11 mouse cellular contexts compared by ENCODE assay signal in genomic region chr19:60615470-60616200, GRCm38 (mm10). TPM values are rescaled to one million over a fixed set of nuclear protein-coding genes. Genes with fewer than 3 reads are reported as not detected.
DNase-seq lines count a peak whose midpoint lies in the region; ATAC-seq and TF ChIP-seq lines count a peak whose summit lies in the region.
"Had no signal": no experiment of that assay in that cellular context is flagged by ENCODE, and none has a peak within 500 bp of the region (broad histone marks: within the 10 kb centered on the region; RNA-seq: fewer than 3 reads in every experiment).

No protein-coding gene starts in this region.

- H3K27me3 ChIP-seq in hindbrain, embryonic 15.5 days: no peaks in the 10 kb centered on the region
- H3K27me3 ChIP-seq in hindbrain, embryonic 11.5 days (ENCODE audit: control insufficient read depth, insufficient read depth, low read length): no peaks in the 10 kb centered on the region
- H3K27me3 ChIP-seq in intestine, embryonic 15.5 days (replicated peaks): no peaks in the 10 kb centered on the region
- H3K27me3 ChIP-seq in lung, postnatal 0 days (replicated peaks; ENCODE audit: insufficient read depth, low read length): no peaks in the 10 kb centered on the region
- H3K27me3 ChIP-seq: embryonic facial prominence, embryonic 13.5 days; stomach, embryonic 15.5 days had no signal

- TF ChIP-seq EP300 in lung, postnatal 0 days (IDR thresholded peaks at IDR 0.05): no peak

- H3K36me3 ChIP-seq in hindbrain, embryonic 15.5 days: no peaks in the 10 kb centered on the region
- no peaks in the 10 kb centered on the region for H3K36me3 ChIP-seq in hindbrain, embryonic 11.5 days (ENCODE audit: control insufficient read depth, insufficient read depth, low read length)
- no peaks in the 10 kb centered on the region for H3K36me3 ChIP-seq in intestine, embryonic 15.5 days
- no peaks in the 10 kb centered on the region for H3K36me3 ChIP-seq in lung, postnatal 0 days (ENCODE audit: insufficient read depth, low read length)
- H3K36me3 ChIP-seq: embryonic facial prominence, embryonic 13.5 days; stomach, embryonic 15.5 days had no signal

- H3K27ac ChIP-seq in hindbrain, embryonic 15.5 days (replicated peaks): no peak overlapping the region
- H3K27ac ChIP-seq in hindbrain, embryonic 11.5 days (ENCODE audit: low read depth, low read length): no peak overlapping the region
- H3K27ac ChIP-seq in intestine, embryonic 15.5 days: no peak overlapping the region
- H3K27ac ChIP-seq in lung, postnatal 0 days (ENCODE audit: low read length): no peak overlapping the region
- H3K27ac ChIP-seq: embryonic facial prominence, embryonic 13.5 days; stomach, embryonic 15.5 days had no signal

- no peak for TF ChIP-seq POLR2A in lung, adult 2 months (IDR thresholded peaks at IDR 0.05; ENCODE audit: borderline replicate concordance, extremely low read depth, low read depth, low read length)

- ATAC-seq in hindbrain, embryonic 15.5 days (ENCODE audit: low FRiP score, low read depth): peak; percentile 84
- ATAC-seq in hindbrain, embryonic 11.5 days (ENCODE audit: low FRiP score): no peak
- no peak for ATAC-seq in intestine, embryonic 15.5 days
- no peak for ATAC-seq in lung, postnatal 0 days

- H3K4me2 ChIP-seq in hindbrain, embryonic 15.5 days: no peak overlapping the region
- H3K4me2 ChIP-seq in hindbrain, embryonic 11.5 days (replicated peaks; ENCODE audit: low read depth, low read length): no peak overlapping the region
- H3K4me2 ChIP-seq in intestine, embryonic 15.5 days (replicated peaks): no peak overlapping the region
- no peak overlapping the region for H3K4me2 ChIP-seq in lung, postnatal 0 days (replicated peaks; ENCODE audit: low read depth, low read length)
- H3K4me2 ChIP-seq: embryonic facial prominence, embryonic 13.5 days; stomach, embryonic 15.5 days had no signal

- 58% methylated on average over 5 of the region's 5 CpGs for WGBS in hindbrain, embryonic 15.5 days
- WGBS in hindbrain, embryonic 11.5 days: 89% methylated on average over 5 of the region's 5 CpGs
- 76% methylated on average over 5 of the region's 5 CpGs for WGBS in intestine, embryonic 15.5 days
- 65% methylated on average over 5 of the region's 5 CpGs for WGBS in lung, adult 2 months
- 59% methylated on average over 5 of the region's 5 CpGs for WGBS in lung, postnatal 0 days

- no peak overlapping the region for H3K9ac ChIP-seq in hindbrain, embryonic 15.5 days
- no peak overlapping the region for H3K9ac ChIP-seq in hindbrain, embryonic 11.5 days (ENCODE audit: low read depth, low read length)
- H3K9ac ChIP-seq in intestine, embryonic 15.5 days: no peak overlapping the region
- no peak overlapping the region for H3K9ac ChIP-seq in lung, postnatal 0 days (replicated peaks; ENCODE audit: low read depth)
- H3K9ac ChIP-seq: embryonic facial prominence, embryonic 13.5 days; stomach, embryonic 15.5 days had no signal

- no peak for TF ChIP-seq CTCF in lung, adult 2 months (IDR thresholded peaks at IDR 0.05; ENCODE audit: insufficient read depth, low read length)
- TF ChIP-seq CTCF in lung, postnatal 0 days (IDR thresholded peaks at IDR 0.05): no peak

- no peaks in the 10 kb centered on the region for H3K9me3 ChIP-seq in hindbrain, embryonic 15.5 days
- H3K9me3 ChIP-seq in hindbrain, embryonic 11.5 days (ENCODE audit: control insufficient read depth, low read length): no peaks in the 10 kb centered on the region
- H3K9me3 ChIP-seq in intestine, embryonic 15.5 days: no peaks in the 10 kb centered on the region
- H3K9me3 ChIP-seq in lung, postnatal 0 days (ENCODE audit: low read length): no peaks in the 10 kb centered on the region
- H3K9me3 ChIP-seq: embryonic facial prominence, embryonic 13.5 days; stomach, embryonic 15.5 days had no signal

- H3K4me3 ChIP-seq in hindbrain, embryonic 15.5 days: no peak overlapping the region
- no peak overlapping the region for H3K4me3 ChIP-seq in hindbrain, embryonic 11.5 days (ENCODE audit: low read depth, low read length)
- H3K4me3 ChIP-seq in intestine, embryonic 15.5 days (replicated peaks): no peak overlapping the region
- H3K4me3 ChIP-seq in lung, adult 2 months (replicated peaks; ENCODE audit: extremely low read depth, low read depth, low read length): no peak overlapping the region
- H3K4me3 ChIP-seq in lung, postnatal 0 days (ENCODE audit: low read depth, low read length): no peak overlapping the region
- H3K4me3 ChIP-seq: embryonic facial prominence, embryonic 13.5 days; myocyte; stomach, embryonic 15.5 days had no signal

- no peak for DNase-seq in hindbrain, embryonic 11.5 days (ENCODE audit: low spot score)
- DNase-seq in MN1 (ENCODE audit: low spot score): peak; percentile 61
- peak; percentile 24 to 27 for DNase-seq in adrenal gland, postnatal 36 days
- peak; percentile 3 to 15 for DNase-seq in heart, adult 9 months (ENCODE audit: low spot score in 2 of 2)
- no peak for DNase-seq in lung, adult 2 months
- DNase-seq in lung, postnatal 0 days (ENCODE audit: low spot score): no peak

- H3K4me1 ChIP-seq in hindbrain, embryonic 15.5 days (replicated peaks): peaks cover 10% of the 10 kb centered on the region; the same call in 1 of the 2 replicates
- no peaks in the 10 kb centered on the region for H3K4me1 ChIP-seq in hindbrain, embryonic 11.5 days (replicated peaks; ENCODE audit: control insufficient read depth, insufficient read depth, low read length)
- H3K4me1 ChIP-seq in intestine, embryonic 15.5 days (replicated peaks): no peaks in the 10 kb centered on the region
- H3K4me1 ChIP-seq in lung, adult 2 months (ENCODE audit: control insufficient read depth, insufficient read depth, low read length): no peaks in the 10 kb centered on the region
- H3K4me1 ChIP-seq in lung, postnatal 0 days (ENCODE audit: insufficient read depth, low read depth, low read length): no peaks in the 10 kb centered on the region
- H3K4me1 ChIP-seq: embryonic facial prominence, embryonic 13.5 days; stomach, embryonic 15.5 days had no signal

RNA-seq across cellular contexts. Expression of gene Cacul1, which starts 34.8 kb away (rescaled TPM):
- polyA plus RNA-seq in hindbrain, embryonic 15.5 days (2015; fragmentation: Nextera tagmentation; extraction: Ambion mirVana): 23.8 and 24.1 TPM in 2 replicates
- 30.9 and 35.0 TPM in 2 replicates for polyA plus RNA-seq in hindbrain, embryonic 11.5 days (2014; fragmentation: Nextera tagmentation; extraction: Ambion mirVana)
- total RNA-seq in adrenal gland, postnatal 36 days (2021): 10 to 100 TPM; 42.3 to 44.7 TPM
- 20.9 and 25.7 TPM in 2 replicates for polyA plus RNA-seq in intestine, embryonic 15.5 days (2015; fragmentation: Nextera tagmentation; extraction: Ambion mirVana)
- 9.6 and 15.2 TPM in 2 replicates for polyA plus RNA-seq in lung, adult 2 months (2012; rRNA removed)
- polyA plus RNA-seq in lung, postnatal 0 days (2015; fragmentation: Nextera tagmentation; extraction: Ambion mirVana): 12.0 and 12.5 TPM in 2 replicates

Comparison
In these comparisons a context has a peak if more than half of its experiments do, and no peak if none do; other contexts are left out.
1. DNase-seq: peak in MN1 (single experiment), adrenal gland, postnatal 36 days (2 of 2) and heart, adult 9 months (2 of 2); none in hindbrain, embryonic 11.5 days (single experiment), lung, adult 2 months (single experiment) and lung, postnatal 0 days (single experiment).